In the genomic region with DNA sequence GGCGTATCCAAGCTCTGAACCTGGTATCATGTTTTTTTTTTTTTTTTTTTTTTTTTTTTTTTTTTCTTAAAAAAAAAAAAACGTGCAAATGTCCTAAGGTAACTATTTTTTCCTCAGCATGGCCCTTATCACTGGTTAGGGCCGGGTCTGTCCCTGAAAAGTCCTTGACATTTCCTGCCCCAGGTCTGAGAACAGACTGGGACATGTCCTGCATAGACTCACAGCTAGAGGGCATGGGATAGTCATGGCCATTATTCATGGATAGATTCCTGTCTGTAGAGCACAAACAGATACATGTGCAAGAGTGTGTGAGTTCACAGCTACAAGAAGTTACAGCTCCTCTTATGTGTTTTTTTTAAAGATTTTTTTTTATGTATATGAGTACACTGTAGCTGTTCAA, we compare ENCODE assay signal across 1 mouse cellular context.
TF ChIP-seq lines count a peak whose summit lies in the region.

No protein-coding gene starts in this region.

TF ChIP-seq in MEL, 35 proteins besides CTCF, POLR2A, EP300 and RAD21:
- TF ChIP-seq MYC (IDR thresholded peaks at IDR 0.05; ENCODE audit: low read depth, low read length), result no peak
- TF ChIP-seq UBTF (IDR thresholded peaks at IDR 0.05; ENCODE audit: borderline replicate concordance, insufficient read depth, low read depth, low read length), result no peak
- no peak for TF ChIP-seq CHD2 (IDR thresholded peaks at IDR 0.05; ENCODE audit: low read length)
- no peak for TF ChIP-seq MAX (IDR thresholded peaks at IDR 0.05; ENCODE audit: low read length)
- TF ChIP-seq ZNF384 (IDR thresholded peaks at IDR 0.05; ENCODE audit: low read depth, low read length), result peak; percentile 37; the same call in 1 of the 2 replicates
- TF ChIP-seq E2F4 (IDR thresholded peaks at IDR 0.05; ENCODE audit: borderline replicate concordance, low read depth, low read length), result no peak
- no peak for TF ChIP-seq GATA1 (IDR thresholded peaks at IDR 0.05; ENCODE audit: low read depth, low read length)
- TF ChIP-seq CHD1 (IDR thresholded peaks at IDR 0.05; ENCODE audit: low read depth, low read length), result no peak
TF ChIP-seq in MEL: peak in this region for 1.
